Mouse (Mus musculus) gastrocnemius, postnatal 10 days (tissue): ENCODE measurements at regions not wholly inside any gene's neighbourhood (a gene's known extent, or its start where the extent isn't known, plus 50 kb on each side); places are given as distances from the start of the nearest gene placed in this dataset.

ENCODE experiments used
- DNase-seq: peaks from one replicate; pipeline ENCODE4 v3.0.0; 2021; ENCODE audit warnings: mixed read lengths

- DNase-seq: no peak
These were observed 1294.1 kb upstream of the A1bg start for GRCm38 (mm10) chr15:62216688-62217477.

- DNase-seq: no peak
These were observed 1293.0 kb upstream of the A1bg start for GRCm38 (mm10) chr15:62215616-62216398.

GRCm38 (mm10) chr15:62214300-62214699 is 1291.5 kb upstream of the A1bg start:
- no peak for DNase-seq

GRCm38 (mm10) chr15:62212283-62212910 is 1289.6 kb upstream of the A1bg start:
- peak; percentile 20 for DNase-seq

- DNase-seq: no peak
These were observed 1287.2 kb upstream of the A1bg start for GRCm38 (mm10) chr15:62209881-62210481.

GRCm38 (mm10) chr15:62209296-62209695 is 1286.5 kb upstream of the A1bg start:
- DNase-seq: no peak

- no peak for DNase-seq
These were observed 1283.7 kb upstream of the A1bg start for GRCm38 (mm10) chr15:62206502-62206902.

GRCm38 (mm10) chr15:62203951-62204905 is 1281.4 kb upstream of the A1bg start:
- DNase-seq: no peak

GRCm38 (mm10) chr15:62202781-62203375 is 1280.1 kb upstream of the A1bg start:
- DNase-seq: no peak

- no peak for DNase-seq
These were observed 1275.9 kb upstream of the A1bg start for GRCm38 (mm10) chr15:62198721-62199120.

GRCm38 (mm10) chr15:62198194-62198593 is 1275.4 kb upstream of the A1bg start:
- no peak for DNase-seq

- DNase-seq: no peak
These were observed 1272.6 kb upstream of the A1bg start for GRCm38 (mm10) chr15:62195440-62195839.

GRCm38 (mm10) chr15:62192706-62193105 is 1269.9 kb upstream of the A1bg start:
- DNase-seq: no peak

GRCm38 (mm10) chr15:62191641-62192040 is 1268.8 kb upstream of the A1bg start:
- no peak for DNase-seq

GRCm38 (mm10) chr15:62190977-62191614 is 1268.3 kb upstream of the A1bg start:
- no peak for DNase-seq

- DNase-seq: no peak
These were observed 1267.6 kb upstream of the A1bg start for GRCm38 (mm10) chr15:62190224-62190910.

- no peak for DNase-seq
These were observed 1266.9 kb upstream of the A1bg start for GRCm38 (mm10) chr15:62189565-62190181.

GRCm38 (mm10) chr15:62186548-62186947 is 1263.7 kb upstream of the A1bg start:
- no peak for DNase-seq

- no peak for DNase-seq
These were observed 1261.0 kb upstream of the A1bg start for GRCm38 (mm10) chr15:62183803-62184202.
